Mouse (Mus musculus) limb, embryonic 13.5 days (tissue): ENCODE measurements around the gene Olfr157. TPM values are rescaled to one million over a fixed set of nuclear protein-coding genes. Genes with fewer than 3 reads are reported as not detected.
A peak's percentile ranks its signal among the peaks of the same experiment; 100 is the strongest.

ENCODE experiments used
- ATAC-seq: fragments of 200-750 bp; cut with Nextera tagmentation; 2 replicates; pipeline ENCODE4 v1.8.0; 2017; ENCODE audit warnings: low read depth, moderate number of reproducible peaks, moderate TSS enrichment; ENCODE audit not compliant: low FRiP score
- H3K27ac ChIP-seq: fragments of 300-500 bp; sonication (generic); 2 replicates; pipeline ENCODE4 v1.5.1; 2015; ENCODE audit warnings: inconsistent platforms, mild to moderate bottlenecking, moderate library complexity
- H3K27me3 ChIP-seq: fragments of 300-500 bp; sonication (generic); 2 replicates; pipeline ENCODE4 v1.6.1; 2015; ENCODE audit warnings: mild to moderate bottlenecking, inconsistent platforms
- H3K36me3 ChIP-seq: fragments of 300-500 bp; sonication (generic); 2 replicates; pipeline ENCODE4 v1.6.1; 2015; ENCODE audit warnings: inconsistent platforms, mild to moderate bottlenecking, moderate library complexity
- H3K4me1 ChIP-seq: fragments of 300-500 bp; sonication (generic); 2 replicates; pipeline ENCODE4 v1.6.1; 2015; ENCODE audit warnings: inconsistent platforms
- H3K4me2 ChIP-seq: fragments of 300-500 bp; sonication (generic); replicated peaks from 2 replicates; pipeline ENCODE4 v1.6.1; 2015; ENCODE audit warnings: inconsistent platforms, mild to moderate bottlenecking, moderate library complexity
- H3K4me3 ChIP-seq: fragments of 300-500 bp; sonication (generic); 2 replicates; pipeline ENCODE4 v1.5.1; 2015; ENCODE audit warnings: moderate library complexity, mild to moderate bottlenecking, inconsistent platforms
- H3K9ac ChIP-seq: fragments of 300-500 bp; sonication (generic); 2 replicates; pipeline ENCODE4 v1.6.1; 2015; ENCODE audit warnings: mild to moderate bottlenecking, inconsistent platforms
- H3K9me3 ChIP-seq: fragments of 300-500 bp; sonication (generic); 2 replicates; pipeline ENCODE4 v1.6.1; 2016; ENCODE audit warnings: inconsistent platforms
- whole genome bisulfite sequencing: fragments of 180-500 bp; shearing (Covaris S2); methylation state at CpG from one replicate; pipeline ENCODE4 v1.1.7; 2015; 5-methylcytosine and 5-hydroxymethylcytosine counted together
- polyA plus RNA-seq: library from polyadenylated mRNA; unstranded; fragments of >200 nt; fragmentation: Nextera tagmentation; extraction: Ambion mirVana; gene quantifications from 2 replicates; pipeline ENCODE4 v1.2.1, GENCODE M21; 2015

Gene Olfr157
- polyA plus RNA-seq, result not detected in 2 replicates

DNA sequence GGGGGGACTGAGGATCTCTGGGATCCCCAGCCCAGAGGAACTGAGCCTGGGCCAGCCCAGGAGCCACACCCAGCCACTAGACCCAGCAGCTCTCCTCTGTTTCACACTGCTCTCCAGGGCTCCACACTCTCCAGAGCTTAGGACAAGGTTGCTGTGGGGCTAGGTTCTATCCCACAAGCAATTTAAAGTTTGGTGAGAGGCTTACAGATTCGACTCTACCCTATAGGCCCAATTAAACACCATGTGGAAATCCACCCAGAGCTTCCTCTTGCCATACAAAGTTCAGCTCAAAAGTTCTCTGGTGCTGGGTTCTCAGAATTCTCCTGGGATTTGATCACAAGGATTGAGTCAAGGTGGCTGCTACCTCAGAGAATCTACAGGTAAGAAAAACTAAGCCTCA lies at the start of gene Olfr157:
Olfr157 (minus strand) TSS at position 101 of the 400 bp plus-strand sequence.
- H3K9me3 ChIP-seq, result no peaks in the 10 kb centered on the region
- H3K4me1 ChIP-seq, result no peaks in the 10 kb centered on the region
- H3K36me3 ChIP-seq, result no peaks in the 10 kb centered on the region
- H3K9ac ChIP-seq, result no peak within 1 kb of the TSS
- H3K27ac ChIP-seq, result no peak within 1 kb of the TSS
- no peaks in the 10 kb centered on the region for H3K27me3 ChIP-seq
- 69% methylated on average over 1 of the region's 1 CpGs for WGBS
- no peak within 1 kb of the TSS for H3K4me3 ChIP-seq
- no peak within 1 kb of the TSS for H3K4me2 ChIP-seq
- ATAC-seq, result no peak

GRCm38 (mm10) chr4:43884196-43884595 lies 44.2 kb upstream of the Olfr157 start:
- WGBS, result 20% methylated on average over 4 of the region's 4 CpGs
- Histone ChIP-seq H3K4me1 (peaks cover 23% of the 10 kb centered on the region), H3K4me3 (no peak overlapping the region), H3K27me3 (no peaks in the 10 kb centered on the region), H3K36me3 (0 out of 2 replicates have a peak, but pooled peaks cover 2% of the 10 kb centered on the region), H3K9ac (no peak overlapping the region), H3K9me3 (no peaks in the 10 kb centered on the region), H3K4me2 (no peak overlapping the region; the same call in 1 of the 2 replicates), H3K27ac (no peak overlapping the region)
- no peak for ATAC-seq

DNA sequence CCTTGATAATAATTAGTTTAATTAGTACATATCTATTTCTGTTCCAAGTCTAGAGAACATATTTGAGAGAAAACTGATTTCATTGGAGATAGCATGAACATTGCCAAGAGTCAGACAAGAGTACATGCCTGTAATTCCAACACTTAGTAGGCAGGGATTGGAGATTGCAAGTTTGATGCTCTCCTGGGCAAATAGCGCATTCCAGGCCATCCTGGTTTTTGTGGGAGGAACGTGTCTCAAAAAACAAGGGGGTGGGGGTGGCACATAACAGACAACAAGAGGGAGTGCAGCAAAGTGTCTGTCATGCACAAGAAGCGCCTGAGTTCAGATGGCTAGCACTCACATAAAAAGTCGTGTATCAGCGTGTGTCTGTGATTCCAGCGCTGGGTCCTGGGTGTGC lies 39.6 kb upstream of the Olfr157 start:
- 70% methylated on average over 6 of the region's 6 CpGs for WGBS
- Histone ChIP-seq H3K4me2 (no peak overlapping the region), H3K9me3 (no peaks in the 10 kb centered on the region), H3K4me3 (no peak overlapping the region), H3K9ac (no peak overlapping the region), H3K27me3 (no peaks in the 10 kb centered on the region), H3K4me1 (peaks cover 45% of the 10 kb centered on the region), H3K27ac (no peak overlapping the region), H3K36me3 (no peaks in the 10 kb centered on the region)
- no peak for ATAC-seq

- 0 out of 2 replicates have a peak overlapping the region, but pooled peaks have one; percentile 21 for H3K9ac ChIP-seq
- H3K4me3 ChIP-seq, result no peak overlapping the region
- no peaks in the 10 kb centered on the region for H3K27me3 ChIP-seq
- H3K27ac ChIP-seq, result no peak overlapping the region
- no peak for ATAC-seq
- no peaks in the 10 kb centered on the region for H3K36me3 ChIP-seq
- 26% methylated on average over 5 of the region's 5 CpGs for WGBS
- peaks cover 33% of the 10 kb centered on the region for H3K4me1 ChIP-seq
- no peaks in the 10 kb centered on the region for H3K9me3 ChIP-seq
- H3K4me2 ChIP-seq, result peak overlapping the region; percentile 37
These were observed 38.2 kb upstream of the Olfr157 start for GRCm38 (mm10) chr4:43878121-43878776.

- no peak overlapping the region for H3K9ac ChIP-seq
- H3K36me3 ChIP-seq, result no peaks in the 10 kb centered on the region
- no peaks in the 10 kb centered on the region for H3K9me3 ChIP-seq
- no peaks in the 10 kb centered on the region for H3K27me3 ChIP-seq
- peaks cover 33% of the 10 kb centered on the region for H3K4me1 ChIP-seq
- no peak overlapping the region for H3K4me3 ChIP-seq
- 88% methylated on average over 1 of the region's 1 CpGs for WGBS
- peak overlapping the region; percentile 17; the same call in 1 of the 2 replicates for H3K4me2 ChIP-seq
- H3K27ac ChIP-seq, result no peak overlapping the region
- no peak for ATAC-seq
These were observed 37.2 kb upstream of the Olfr157 start for GRCm38 (mm10) chr4:43877230-43877629.

GRCm38 (mm10) chr4:43875919-43876411 lies 36.0 kb upstream of the Olfr157 start:
- under 1% methylated on average over 20 of the region's 20 CpGs for WGBS

GRCm38 (mm10) chr4:43875160-43875918 lies 35.3 kb upstream of the Olfr157 start, which contains the start of gene Reck:
Gene Reck (plus strand): TSS chr4:43875530.
- 1% methylated on average over 65 of the region's 73 CpGs for WGBS

More at GRCm38 (mm10) chr4:43875919-43876411, 36.0 kb upstream of the Olfr157 start:
- H3K27ac ChIP-seq, result peak overlapping the region; percentile 11; the same call in 1 of the 2 replicates
- H3K9ac ChIP-seq, result peak overlapping the region; percentile 86
- peak overlapping the region; percentile 90 for H3K4me2 ChIP-seq
- peak overlapping the region; percentile 88 for H3K4me3 ChIP-seq
- ATAC-seq, result peak; percentile 37
- H3K27me3 ChIP-seq, result no peaks in the 10 kb centered on the region
- no peaks in the 10 kb centered on the region for H3K36me3 ChIP-seq
- no peaks in the 10 kb centered on the region for H3K9me3 ChIP-seq
- H3K4me1 ChIP-seq, result peaks cover 33% of the 10 kb centered on the region

GRCm38 (mm10) chr4:43874501-43874900 lies 34.5 kb upstream of the Olfr157 start:
- peaks cover 33% of the 10 kb centered on the region for H3K4me1 ChIP-seq
- no peaks in the 10 kb centered on the region for H3K27me3 ChIP-seq
- ATAC-seq, result no peak
- no peaks in the 10 kb centered on the region for H3K36me3 ChIP-seq
- H3K4me2 ChIP-seq, result peak overlapping the region; percentile 90
- H3K9me3 ChIP-seq, result no peaks in the 10 kb centered on the region
- peak overlapping the region; percentile 88 for H3K4me3 ChIP-seq
- H3K9ac ChIP-seq, result peak overlapping the region; percentile 86
- H3K27ac ChIP-seq, result no peak overlapping the region
- WGBS, result 41% methylated on average over 7 of the region's 7 CpGs

More at GRCm38 (mm10) chr4:43875160-43875918, 35.3 kb upstream of the Olfr157 start, which contains the start of gene Reck:
- Histone ChIP-seq H3K9ac (peak within 1 kb of the TSS; percentile 86), H3K9me3 (no peaks in the 10 kb centered on the region), H3K36me3 (no peaks in the 10 kb centered on the region), H3K4me2 (peak within 1 kb of the TSS; percentile 90), H3K4me3 (peak within 1 kb of the TSS; percentile 88), H3K27me3 (no peaks in the 10 kb centered on the region), H3K27ac (peak within 1 kb of the TSS; percentile 11), H3K4me1 (peaks cover 33% of the 10 kb centered on the region)
- peak; percentile 90 for ATAC-seq

- WGBS, result 81% methylated on average over 10 of the region's 10 CpGs
- H3K4me2 ChIP-seq, result no peak overlapping the region
- H3K9me3 ChIP-seq, result peaks cover 7% of the 10 kb centered on the region; the same call in 1 of the 2 replicates
These were observed 29.8 kb upstream of the Olfr157 start for GRCm38 (mm10) chr4:43869821-43870220.

GRCm38 (mm10) chr4:43863298-43863697 lies 23.3 kb upstream of the Olfr157 start:
- Histone ChIP-seq H3K27ac (no peak overlapping the region), H3K36me3 (no peaks in the 10 kb centered on the region), H3K9me3 (no peaks in the 10 kb centered on the region), H3K27me3 (no peaks in the 10 kb centered on the region), H3K4me1 (peaks cover 6% of the 10 kb centered on the region), H3K4me2 (no peak overlapping the region), H3K4me3 (no peak overlapping the region), H3K9ac (no peak overlapping the region)
- 68% methylated on average over 4 of the region's 4 CpGs for WGBS
- no peak for ATAC-seq

More at GRCm38 (mm10) chr4:43869821-43870220, 29.8 kb upstream of the Olfr157 start:
- H3K4me1 ChIP-seq, result 0 out of 2 replicates have a peak, but pooled peaks cover 3% of the 10 kb centered on the region
- no peaks in the 10 kb centered on the region for H3K36me3 ChIP-seq
- H3K4me3 ChIP-seq, result no peak overlapping the region
- no peaks in the 10 kb centered on the region for H3K27me3 ChIP-seq
- H3K9ac ChIP-seq, result no peak overlapping the region
- ATAC-seq, result no peak
- no peak overlapping the region for H3K27ac ChIP-seq

DNA sequence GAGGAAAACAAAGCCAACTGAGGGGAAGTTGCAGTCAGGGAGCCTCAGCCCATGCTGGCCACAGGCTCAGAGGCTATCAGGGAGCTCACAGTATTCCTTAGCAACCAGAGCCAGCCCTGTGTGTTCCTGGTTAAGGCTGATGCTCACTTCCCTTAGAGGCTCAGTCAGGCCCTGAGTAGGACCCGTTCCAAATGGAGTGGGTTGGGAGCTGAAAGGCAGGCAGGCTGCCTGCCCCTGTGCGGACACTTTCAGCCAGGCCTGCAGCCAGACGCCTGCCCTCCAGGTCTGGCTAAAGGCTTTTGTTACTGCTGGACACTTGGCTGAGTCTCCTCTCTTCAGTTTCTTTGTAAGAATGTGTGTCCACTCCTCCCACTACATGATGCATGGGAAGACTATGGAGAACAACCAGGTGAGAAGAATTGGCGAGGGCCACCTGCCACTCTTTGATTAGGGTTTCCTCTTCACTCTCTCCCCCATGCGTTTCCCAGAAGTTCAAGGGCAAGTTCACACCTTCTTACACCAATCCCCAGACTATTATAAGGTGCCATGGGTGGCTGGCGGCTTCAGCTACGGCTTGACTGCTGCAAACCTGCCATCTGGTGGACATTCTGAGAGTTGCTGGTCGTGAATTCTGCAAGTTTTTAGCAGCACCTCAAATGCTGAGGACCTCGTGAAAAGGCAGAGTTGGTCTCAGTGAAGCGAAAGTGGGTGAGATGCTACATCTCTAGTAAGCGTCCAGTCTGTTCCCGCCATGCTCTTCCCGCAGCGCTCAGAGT lies 20.9 kb upstream of the Olfr157 start:
- no peaks in the 10 kb centered on the region for H3K9me3 ChIP-seq
- H3K4me3 ChIP-seq, result no peak overlapping the region
- H3K4me1 ChIP-seq, result peaks cover 6% of the 10 kb centered on the region
- no peak for ATAC-seq
- peak overlapping the region; percentile 25; the same call in 1 of the 2 replicates for H3K4me2 ChIP-seq
- no peak overlapping the region; the same call in 1 of the 2 replicates for H3K27ac ChIP-seq
- no peaks in the 10 kb centered on the region for H3K36me3 ChIP-seq
- 0 out of 2 replicates have a peak overlapping the region, but pooled peaks have one; percentile 25 for H3K9ac ChIP-seq
- H3K27me3 ChIP-seq, result no peaks in the 10 kb centered on the region
- WGBS, result 16% methylated on average over 14 of the region's 14 CpGs
